14 mouse cellular contexts compared by ENCODE assay signal in genomic region chr1:151338234-151338633, GRCm38 (mm10). TPM values are rescaled to one million over a fixed set of nuclear protein-coding genes. Genes with fewer than 3 reads are reported as not detected.
DNase-seq lines count a peak whose midpoint lies in the region; ATAC-seq lines count a peak whose summit lies in the region.
"Had no signal": no experiment of that assay in that cellular context is flagged by ENCODE, and none has a peak within 500 bp of the region (broad histone marks: within the 10 kb centered on the region; RNA-seq: fewer than 3 reads in every experiment).

No protein-coding gene starts in this region.

- no peak for ATAC-seq in heart, embryonic 12.5 days (ENCODE audit: insufficient number of reproducible peaks, low FRiP score)
- peak; percentile 75 for ATAC-seq in megakaryocyte, adult 5-6 weeks (ENCODE audit: poor library complexity, severe bottlenecking)
- ATAC-seq in midbrain, embryonic 15.5 days (replicated peaks), result no peak

- peak overlapping the region; percentile 85 for H3K27ac ChIP-seq in heart, embryonic 12.5 days (ENCODE audit: poor library complexity, severe bottlenecking)
- no peak overlapping the region for H3K27ac ChIP-seq in midbrain, embryonic 15.5 days
- H3K27ac ChIP-seq: hindbrain, embryonic 15.5 days; limb, embryonic 10.5 days; neural tube, embryonic 13.5 days had no signal

- H3K4me2 ChIP-seq in heart, embryonic 12.5 days, result no peak overlapping the region
- H3K4me2 ChIP-seq in midbrain, embryonic 15.5 days, result no peak overlapping the region
- H3K4me2 ChIP-seq: hindbrain, embryonic 15.5 days; neural tube, embryonic 13.5 days had no signal

- H3K9ac ChIP-seq in heart, embryonic 12.5 days, result no peak overlapping the region
- H3K9ac ChIP-seq in midbrain, embryonic 15.5 days, result no peak overlapping the region
- H3K9ac ChIP-seq: hindbrain, embryonic 15.5 days; neural tube, embryonic 13.5 days had no signal

- peak; percentile 48 for DNase-seq in layer of hippocampus, adult 9-11 months
- DNase-seq in layer of hippocampus, adult 18-20 months (ENCODE audit: low spot score in 2 of 2), result no peak
- DNase-seq in ZHBTc4 (ENCODE audit: low read depth, low spot score), result peak; percentile 40
- DNase-seq in spleen, postnatal 4 days (ENCODE audit: low spot score in 2 of 2), result no peak
- DNase-seq: cerebellum, postnatal 36 days had no signal

- no peaks in the 10 kb centered on the region for H3K36me3 ChIP-seq in heart, embryonic 12.5 days
- no peaks in the 10 kb centered on the region for H3K36me3 ChIP-seq in midbrain, embryonic 15.5 days (replicated peaks)
- H3K36me3 ChIP-seq: hindbrain, embryonic 15.5 days; limb, embryonic 10.5 days; midbrain, embryonic 10.5 days; neural tube, embryonic 13.5 days had no signal

- no peaks in the 10 kb centered on the region for H3K27me3 ChIP-seq in heart, embryonic 12.5 days (replicated peaks)
- H3K27me3 ChIP-seq in midbrain, embryonic 15.5 days (replicated peaks), result no peaks in the 10 kb centered on the region
- H3K27me3 ChIP-seq: hindbrain, embryonic 15.5 days; neural tube, embryonic 13.5 days had no signal

- peaks cover 49% of the 10 kb centered on the region for H3K4me1 ChIP-seq in heart, embryonic 12.5 days (replicated peaks)
- H3K4me1 ChIP-seq in midbrain, embryonic 15.5 days, result peaks cover 7% of the 10 kb centered on the region

- H3K4me3 ChIP-seq in heart, embryonic 12.5 days, result no peak overlapping the region
- no peak overlapping the region for H3K4me3 ChIP-seq in midbrain, embryonic 15.5 days
- H3K4me3 ChIP-seq: erythroblast, embryonic 14.5 days; hindbrain, embryonic 15.5 days; limb, embryonic 10.5 days; midbrain, embryonic 10.5 days; neural tube, embryonic 13.5 days had no signal

- no peaks in the 10 kb centered on the region for H3K9me3 ChIP-seq in heart, embryonic 12.5 days (replicated peaks)
- H3K9me3 ChIP-seq in midbrain, embryonic 15.5 days, result no peaks in the 10 kb centered on the region
- H3K9me3 ChIP-seq: G1E; hindbrain, embryonic 15.5 days; limb, embryonic 10.5 days; midbrain, embryonic 10.5 days; neural tube, embryonic 13.5 days had no signal

RNA-seq across cellular contexts. Expression of gene Ivns1abp, which starts 6.0 kb away (rescaled TPM):
- total RNA-seq in layer of hippocampus, adult 18-20 months (2021), result 10 to 100 TPM; 88.5 to 88.7 TPM
- polyA plus RNA-seq in heart, embryonic 12.5 days (2016; fragmentation: Nextera tagmentation; extraction: Ambion mirVana), result 297 and 319 TPM in 2 replicates
- total RNA-seq in megakaryocyte, adult 5-6 weeks (2015), result 108 and 109 TPM in 2 replicates
- 133 and 136 TPM in 2 replicates for total RNA-seq in megakaryocyte, adult 5-6 weeks (2017)
- 247 and 257 TPM in 2 replicates for polyA plus RNA-seq in midbrain, embryonic 15.5 days (2015; fragmentation: Nextera tagmentation; extraction: Ambion mirVana)

Comparison
In these comparisons a context has a peak if more than half of its experiments do, and no peak if none do; other contexts are left out.
1. DNase-seq: peak in layer of hippocampus, adult 9-11 months (single experiment) and ZHBTc4 (single experiment); none in layer of hippocampus, adult 18-20 months (0 of 2) and spleen, postnatal 4 days (0 of 2).